Mouse (Mus musculus) frontal cortex, adult 2 months (tissue): ENCODE measurements around the gene Rad54l. TPM values are rescaled to one million over a fixed set of nuclear protein-coding genes. Genes with fewer than 3 reads are reported as not detected.

ENCODE experiments used
- DNase-seq, 2 experiments: peaks; one replicate each; pipeline ENCODE4 v3.0.0; 2022; ENCODE audit warnings: low spot score in 1 of 2; ENCODE audit errors: extremely low spot score in 1 of 2
- polyA plus RNA-seq: library from polyadenylated mRNA; depleted of rRNA; stranded (reverse); fragments of >200 nt; gene quantifications from 2 replicates; pipeline ENCODE4 v1.2.3, GENCODE M21; 2012; rRNA removed

Rad54l gene
- polyA plus RNA-seq, 1 experiment, result 0.94 TPM

GRCm38 (mm10) chr4:116074861-116075620 is 48.4 kb downstream of the Rad54l start, which contains the start of the genes Uqcrh and Lrrc41:
Uqcrh (minus strand) TSS chr4:116075071.
Lrrc41 (plus strand) TSS chr4:116075269.
- peak; percentile 90 to 97 for DNase-seq

- DNase-seq, result no peak
Measured at GRCm38 (mm10) chr4:116074145-116074675, 49.3 kb downstream of the Rad54l start.

GRCm38 (mm10) chr4:116073146-116073545 is 50.3 kb downstream of the Rad54l start:
- DNase-seq, result no peak

- DNase-seq, result no peak
Measured at GRCm38 (mm10) chr4:116070116-116070515, 53.4 kb downstream of the Rad54l start.

GRCm38 (mm10) chr4:116063855-116064254 is 59.6 kb downstream of the Rad54l start:
- DNase-seq, result no peak

GRCm38 (mm10) chr4:116059012-116059726 is 64.3 kb downstream of the Rad54l start:
- DNase-seq, result no peak

- no peak for DNase-seq
Measured at GRCm38 (mm10) chr4:116057559-116057958, 65.9 kb downstream of the Rad54l start.

GRCm38 (mm10) chr4:116053399-116053961 is 70.0 kb downstream of the Rad54l start, which contains the start of gene Nsun4:
Nsun4 (minus strand) TSS chr4:116053876.
- peak; percentile 83 to 94 for DNase-seq

GRCm38 (mm10) chr4:116052526-116053293 is 70.8 kb downstream of the Rad54l start:
- DNase-seq, result peak in 1 of 2 experiments; percentile 37

- no peak for DNase-seq
Measured at GRCm38 (mm10) chr4:116049211-116049610, 74.3 kb downstream of the Rad54l start.

- DNase-seq, result no peak
Measured at GRCm38 (mm10) chr4:116048130-116048920, 75.2 kb downstream of the Rad54l start.

GRCm38 (mm10) chr4:116047681-116048080 is 75.8 kb downstream of the Rad54l start:
- no peak for DNase-seq

- no peak for DNase-seq
Measured at GRCm38 (mm10) chr4:116046604-116047003, 76.9 kb downstream of the Rad54l start.

Other genes with a start within 250 kb of the Rad54l start
- 0.16 and 0.32 TPM in 2 replicates for gene Kncn, start 239.3 kb downstream of the Rad54l start, polyA plus RNA-seq
- gene 6430628N08Rik, start 233.0 kb downstream of the Rad54l start, polyA plus RNA-seq, result 0.08 and 0.16 TPM in 2 replicates
- 0.06 and 0.12 TPM in 2 replicates for gene Dmbx1, start 183.8 kb downstream of the Rad54l start, polyA plus RNA-seq
- 88.1 and 104 TPM in 2 replicates for gene Faah, start 105.8 kb downstream of the Rad54l start, polyA plus RNA-seq
- gene Nsun4, start 69.8 kb downstream of the Rad54l start, polyA plus RNA-seq, result 8.3 and 9.7 TPM in 2 replicates
- 645 and 649 TPM in 2 replicates for gene Uqcrh, start 48.6 kb downstream of the Rad54l start, polyA plus RNA-seq
- gene Lrrc41, start 48.4 kb downstream of the Rad54l start, polyA plus RNA-seq, result 34.7 and 34.8 TPM in 2 replicates
- 66.6 and 77.5 TPM in 2 replicates for gene Pomgnt1, start 150 bp upstream of the Rad54l start, polyA plus RNA-seq
- gene Lurap1, start 27.6 kb upstream of the Rad54l start, polyA plus RNA-seq, result 11.3 and 12.1 TPM in 2 replicates
- gene Tspan1, start 43.9 kb upstream of the Rad54l start, polyA plus RNA-seq, result 0.20 and 0.23 TPM in 2 replicates
- not detected in 2 replicates for gene 1700042G07Rik, start 49.7 kb upstream of the Rad54l start, polyA plus RNA-seq
- gene Gm49337, start 49.7 kb upstream of the Rad54l start, polyA plus RNA-seq, result 0.14 TPM in 1 of 2 replicates, not detected in the other
- 40.4 and 44.9 TPM in 2 replicates for gene Pik3r3, start 97.9 kb upstream of the Rad54l start, polyA plus RNA-seq